Mouse (Mus musculus): ENCODE results near the gene Zfp446.
A peak's percentile ranks its signal among the peaks of the same experiment; 100 is the strongest.

The Zfp446 gene

DNA sequence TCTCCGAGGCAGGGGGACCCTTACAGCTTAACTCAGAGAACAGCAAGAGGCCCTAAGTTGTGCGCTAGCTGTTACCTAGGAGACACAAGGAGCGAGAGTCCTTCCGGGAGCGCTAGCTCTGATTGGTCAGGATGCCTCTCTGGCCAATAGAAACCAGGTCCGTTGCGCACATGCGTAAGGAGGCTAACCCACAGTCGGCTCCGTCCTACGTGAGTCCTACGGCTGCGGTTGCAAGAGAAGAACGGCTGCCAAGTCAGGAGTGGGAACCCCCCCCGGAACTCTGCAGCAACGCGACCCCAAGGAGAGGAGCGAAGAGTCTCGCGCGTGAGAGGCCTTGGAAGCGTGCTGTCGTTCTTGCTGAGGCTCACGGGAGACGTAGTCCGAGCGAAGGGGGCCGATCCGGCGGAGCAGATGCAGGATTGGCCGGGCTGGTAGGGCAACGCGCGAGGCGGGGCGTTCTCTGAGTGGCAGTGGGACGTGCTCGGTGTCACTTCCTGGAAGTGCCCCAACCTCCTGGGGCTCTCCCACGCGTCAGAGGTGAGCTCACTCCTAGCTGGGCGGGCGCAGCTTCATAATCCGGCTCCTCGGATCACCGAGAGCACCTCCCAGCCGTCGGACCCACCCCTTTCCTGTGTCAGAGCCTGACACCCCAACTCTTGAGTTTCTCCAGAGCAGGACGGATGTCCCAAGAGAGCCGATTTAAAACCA, at the start of gene Zfp446:
Gene Zfp446 (plus strand): TSS at position 167 of the 708 bp plus-strand sequence.
- DNase-seq (ENCODE audit: low read depth) = peak; percentile 98

DNA sequence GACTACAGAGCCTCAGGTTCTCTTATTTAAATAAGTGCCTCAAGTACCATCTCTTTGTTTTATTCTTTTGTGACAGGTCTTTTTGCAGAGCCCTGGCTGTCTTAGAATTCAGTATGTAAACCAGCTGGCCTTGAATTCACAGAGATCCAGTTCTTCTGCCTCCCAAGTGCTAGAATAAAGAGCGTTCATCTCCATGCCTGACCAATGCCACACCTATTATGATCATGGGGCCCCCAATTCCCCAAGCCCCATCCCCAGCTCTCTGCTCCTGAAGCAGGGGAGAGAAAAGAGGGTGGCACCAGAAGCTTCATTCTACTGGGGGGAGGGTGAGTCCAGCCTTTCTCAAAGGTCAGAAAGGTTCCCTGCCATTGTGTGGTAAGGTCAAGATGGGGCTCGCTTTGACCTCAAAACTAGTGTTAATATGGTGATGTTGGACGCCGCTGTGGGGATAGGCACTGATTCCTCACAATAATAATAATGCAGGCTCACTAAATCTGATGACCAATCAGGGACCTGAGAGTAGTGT, 44.0 kb upstream of the Zfp446 start:
- no peak for DNase-seq (ENCODE audit: low read depth)

DNA sequence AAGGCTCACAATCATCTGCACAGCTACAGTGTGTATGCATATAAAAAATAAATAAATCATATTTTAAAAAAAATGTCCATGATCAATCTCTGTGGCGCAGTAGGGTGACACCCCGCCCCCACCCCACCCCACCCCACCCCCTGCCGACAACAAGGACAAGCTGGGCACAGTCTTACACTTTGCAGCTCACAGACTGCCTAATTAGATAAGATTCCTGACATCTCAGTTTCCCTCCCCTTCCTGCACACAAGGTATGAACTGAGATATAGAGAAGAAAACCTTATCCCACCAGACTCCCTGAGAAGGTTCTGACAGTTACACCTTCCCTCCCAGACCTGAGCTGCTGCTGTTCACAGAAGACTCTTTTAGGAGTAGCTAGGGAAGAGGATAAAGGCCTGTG, 42.8 kb upstream of the Zfp446 start:
- DNase-seq (ENCODE audit: low read depth) = no peak

GRCm38 (mm10) chr7:12937254-12937803, 40.3 kb upstream of the Zfp446 start:
- DNase-seq (ENCODE audit: low read depth) = peak; percentile 56

DNA sequence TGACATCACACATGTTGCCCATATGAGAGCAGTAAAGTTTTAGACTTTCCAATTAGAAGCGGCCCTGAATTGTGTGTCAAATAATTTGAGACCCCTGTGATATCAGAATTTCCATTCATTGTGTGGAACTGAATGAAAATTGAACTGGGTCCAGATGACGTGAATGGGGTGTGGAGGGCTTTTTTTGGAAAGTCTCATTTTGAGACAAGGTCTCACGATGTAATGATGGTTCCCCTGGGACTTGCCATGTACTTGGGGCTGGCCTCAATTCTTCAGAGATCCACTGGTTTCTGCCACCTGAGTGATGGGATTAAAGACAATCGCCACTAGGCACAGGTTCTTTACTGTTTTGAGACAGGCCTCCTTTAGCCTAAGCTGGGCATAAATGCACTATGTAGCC, 37.0 kb upstream of the Zfp446 start:
- DNase-seq (ENCODE audit: low read depth) = no peak

DNA sequence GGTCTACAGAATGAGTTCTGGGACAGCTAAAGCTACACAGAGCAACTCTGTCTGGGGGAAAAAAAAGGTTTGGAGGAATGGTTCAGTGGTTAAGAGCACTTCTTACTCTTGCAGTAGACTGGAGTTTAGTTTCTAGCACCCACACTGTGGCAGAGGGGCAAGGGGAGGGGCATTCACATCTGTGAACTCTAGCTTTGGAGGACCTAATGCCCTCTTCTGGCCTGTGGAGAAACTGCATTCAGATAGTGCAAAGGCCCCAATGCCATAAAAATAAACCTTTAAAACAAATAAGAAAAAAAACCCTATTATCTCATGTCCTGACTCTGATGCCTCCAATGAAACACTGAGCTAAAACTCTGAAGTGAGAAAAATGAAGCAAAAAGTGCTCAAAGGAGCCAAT, 34.2 kb upstream of the Zfp446 start:
- peak; percentile 67 for DNase-seq (ENCODE audit: low read depth)

GRCm38 (mm10) chr7:12949032-12949871, 28.4 kb upstream of the Zfp446 start:
- DNase-seq (ENCODE audit: low read depth) = peak; percentile 99

GRCm38 (mm10) chr7:12949872-12950229, 27.8 kb upstream of the Zfp446 start:
- DNase-seq (ENCODE audit: low read depth) = no peak

GRCm38 (mm10) chr7:12954896-12955295, 22.8 kb upstream of the Zfp446 start:
- DNase-seq (ENCODE audit: low read depth) = peak; percentile 45

DNA sequence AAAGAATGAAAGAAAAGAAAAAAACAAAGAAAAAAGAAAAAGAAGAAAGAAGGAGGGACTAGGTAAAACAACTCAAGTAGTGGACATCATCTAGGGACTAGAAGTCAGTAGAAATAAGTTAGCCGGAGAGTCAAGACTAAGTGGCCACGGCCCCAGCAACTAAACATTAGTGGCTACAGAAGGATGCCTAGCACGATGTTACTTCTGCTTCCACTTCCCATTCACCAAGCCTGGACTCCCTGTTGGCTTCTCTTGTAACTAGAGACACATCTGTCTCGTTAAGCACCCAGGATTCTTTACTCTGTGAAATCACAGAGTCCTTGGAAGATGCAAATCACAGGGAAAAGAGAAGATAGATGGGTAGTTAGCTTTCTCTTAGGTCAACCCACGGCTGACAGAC, 20.1 kb upstream of the Zfp446 start:
- DNase-seq (ENCODE audit: low read depth) = no peak

DNA sequence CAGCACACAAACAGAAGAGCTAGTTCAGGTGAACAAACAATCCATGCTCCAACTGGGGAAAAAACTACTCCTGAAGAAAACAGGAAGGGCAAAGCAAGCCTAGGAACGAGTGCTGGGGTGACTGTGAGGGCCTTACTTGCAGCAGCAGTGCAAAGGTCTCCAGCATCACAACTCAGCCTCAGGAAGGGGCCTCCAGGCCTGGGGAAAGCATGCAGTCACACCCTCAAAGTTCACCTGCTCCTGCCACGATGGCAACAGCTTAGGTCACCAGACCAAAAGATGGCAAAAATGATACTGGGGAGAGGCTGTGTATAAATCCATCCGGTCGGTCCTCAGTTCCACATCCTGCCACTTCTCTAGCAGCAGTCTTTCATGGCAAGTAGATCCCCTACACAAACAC, 18.7 kb upstream of the Zfp446 start:
- no peak for DNase-seq (ENCODE audit: low read depth)

- DNase-seq (ENCODE audit: low read depth) = no peak
Observed at GRCm38 (mm10) chr7:12959718-12960117, 17.9 kb upstream of the Zfp446 start.

DNA sequence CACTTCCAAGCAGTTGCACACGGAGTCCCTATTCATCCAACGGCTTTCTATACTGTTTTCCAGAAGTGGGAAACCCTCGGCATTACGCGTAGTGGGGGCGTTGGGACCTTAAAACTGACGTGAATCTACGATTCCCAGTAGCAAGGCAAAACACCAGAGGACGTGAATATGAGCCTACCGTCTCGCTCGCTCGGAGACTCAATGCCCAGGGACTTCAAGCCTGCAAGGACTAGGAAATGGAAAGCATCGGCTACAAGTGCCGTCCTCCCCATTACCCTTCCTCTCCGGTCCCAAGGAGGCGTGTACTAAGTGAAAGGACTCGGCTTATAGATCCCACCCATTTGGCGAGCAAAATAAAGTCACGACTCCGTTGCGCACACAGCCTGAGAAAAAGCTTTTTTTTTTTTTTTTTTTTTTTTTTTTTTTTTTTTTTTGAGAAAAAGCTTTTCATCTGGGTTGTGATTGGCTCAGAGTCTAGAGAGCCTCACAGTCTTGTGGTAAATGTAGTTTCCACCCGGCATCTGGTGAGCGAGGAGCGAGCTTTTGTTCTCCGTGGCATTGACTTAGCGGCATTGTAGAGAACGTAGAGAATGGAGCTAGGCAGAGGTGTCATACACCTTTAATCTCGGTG, 16.0 kb upstream of the Zfp446 start:
- peak; percentile 92 for DNase-seq (ENCODE audit: low read depth)

DNA sequence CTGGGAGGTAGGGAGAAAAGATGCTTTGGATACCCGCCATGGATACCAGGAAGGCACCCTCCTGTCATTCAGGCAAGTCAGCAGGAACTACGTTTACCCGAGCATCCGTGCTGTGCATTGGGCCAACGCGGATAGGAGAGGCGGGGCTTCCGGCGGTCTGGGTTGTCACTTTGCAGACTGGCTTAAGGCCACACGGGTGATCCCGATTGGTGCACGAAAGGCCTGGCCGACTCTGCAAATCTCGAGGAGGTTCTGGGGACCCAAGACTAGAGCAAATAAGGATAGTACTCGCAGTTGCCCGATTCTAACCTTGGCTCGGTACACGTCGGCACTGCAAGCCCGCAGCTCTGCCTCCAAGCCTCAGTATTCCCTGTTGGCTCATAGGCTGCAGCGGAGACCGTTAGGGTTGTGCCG, 12.0 kb upstream of the Zfp446 start, which contains the start of gene Zfp324:
Gene Zfp324 (plus strand): TSS at position 161 of the 414 bp plus-strand sequence.
- peak; percentile 94 for DNase-seq (ENCODE audit: low read depth)

DNA sequence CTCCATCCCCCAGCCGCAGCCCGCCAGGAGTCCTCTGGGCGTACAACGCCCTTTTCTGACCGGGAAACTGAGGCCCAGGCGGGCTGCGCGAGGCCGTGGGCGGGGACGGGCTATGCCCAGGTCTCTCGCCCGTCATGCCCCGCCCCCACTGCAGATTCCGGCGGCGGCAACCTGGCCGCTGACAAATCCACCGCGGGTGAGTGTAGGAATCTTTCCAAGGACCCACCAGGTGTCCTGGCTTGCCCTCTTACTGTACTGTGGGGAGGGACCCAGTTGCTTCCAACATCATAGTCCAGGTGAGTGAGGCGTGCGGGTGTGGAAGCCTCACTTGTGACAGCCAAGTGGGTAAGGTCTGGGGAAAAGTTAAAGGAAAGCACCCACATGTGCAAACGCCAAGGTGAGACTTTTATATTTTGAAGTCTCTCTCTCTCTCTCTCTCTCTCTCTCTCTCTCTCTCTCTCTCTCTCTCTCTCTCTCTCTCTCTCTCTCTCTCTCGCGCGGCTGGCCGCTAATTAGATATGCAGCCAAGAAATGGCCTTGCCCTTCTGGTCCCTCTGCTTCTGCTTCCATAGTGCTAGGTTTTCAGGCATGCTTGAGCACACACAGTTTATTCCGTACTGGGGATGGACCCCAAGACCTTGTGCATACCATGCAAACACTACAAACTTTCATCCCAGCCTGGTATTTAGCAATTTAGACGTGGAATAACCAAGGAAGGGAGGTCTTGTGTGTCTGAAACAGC, 11.4 kb upstream of the Zfp446 start:
- peak; percentile 84 for DNase-seq (ENCODE audit: low read depth)

DNA sequence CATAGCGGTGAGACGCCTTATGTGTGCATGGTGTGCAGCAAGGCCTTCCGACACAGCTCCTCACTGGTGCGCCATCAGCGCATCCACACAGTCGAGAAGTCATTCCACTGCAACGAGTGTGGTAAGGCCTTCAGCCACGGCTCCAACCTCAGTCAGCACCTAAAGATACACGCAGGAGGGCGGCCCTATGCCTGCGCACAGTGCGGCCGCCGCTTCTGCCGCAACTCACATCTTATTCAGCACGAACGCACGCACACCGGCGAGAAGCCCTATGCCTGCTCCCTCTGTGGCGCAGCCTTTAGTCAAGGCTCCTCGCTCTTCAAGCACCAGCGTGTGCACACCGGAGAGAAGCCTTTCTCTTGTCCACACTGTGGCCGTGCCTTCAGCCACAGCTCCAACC, 6.7 kb upstream of the Zfp446 start:
- DNase-seq (ENCODE audit: low read depth) = no peak

DNA sequence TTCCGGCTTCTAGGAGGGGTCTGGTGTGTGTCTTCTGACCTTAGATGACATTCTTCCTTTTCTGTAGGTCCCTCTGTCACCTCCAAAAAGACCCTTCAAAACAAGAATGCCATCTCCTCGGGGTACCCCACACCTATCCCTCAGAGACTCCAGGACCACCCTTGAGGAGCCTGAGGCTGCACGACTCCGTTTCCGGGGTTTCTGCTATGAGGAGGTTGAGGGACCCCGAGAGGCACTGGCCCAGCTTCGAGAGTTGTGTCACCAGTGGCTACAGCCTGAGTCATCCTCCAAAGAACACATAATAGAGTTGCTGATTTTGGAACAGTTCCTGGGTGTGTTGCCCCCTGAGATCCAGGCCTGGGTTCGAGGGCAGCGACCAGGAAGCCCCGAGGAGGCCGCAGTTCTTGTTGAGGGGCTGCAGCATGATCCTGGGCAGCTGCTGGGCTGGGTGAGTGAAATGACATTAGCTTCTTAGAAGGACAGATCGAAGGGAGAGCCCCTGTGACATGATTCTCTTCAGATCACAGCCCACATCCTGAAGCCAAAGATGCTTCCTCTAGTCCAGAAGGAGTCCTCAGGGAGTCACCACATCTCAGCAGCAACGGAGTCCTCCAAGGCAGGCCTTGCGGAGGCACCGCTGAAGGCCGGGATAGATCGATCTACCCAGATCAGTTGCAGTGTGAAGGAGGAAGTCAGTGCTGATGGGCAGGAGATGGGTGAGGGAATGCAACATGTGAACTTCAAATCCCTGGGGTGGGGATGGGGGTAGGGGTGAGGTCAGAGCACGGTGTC, 1.5 kb downstream of the Zfp446 start:
- DNase-seq (ENCODE audit: low read depth) = peak; percentile 67

DNA sequence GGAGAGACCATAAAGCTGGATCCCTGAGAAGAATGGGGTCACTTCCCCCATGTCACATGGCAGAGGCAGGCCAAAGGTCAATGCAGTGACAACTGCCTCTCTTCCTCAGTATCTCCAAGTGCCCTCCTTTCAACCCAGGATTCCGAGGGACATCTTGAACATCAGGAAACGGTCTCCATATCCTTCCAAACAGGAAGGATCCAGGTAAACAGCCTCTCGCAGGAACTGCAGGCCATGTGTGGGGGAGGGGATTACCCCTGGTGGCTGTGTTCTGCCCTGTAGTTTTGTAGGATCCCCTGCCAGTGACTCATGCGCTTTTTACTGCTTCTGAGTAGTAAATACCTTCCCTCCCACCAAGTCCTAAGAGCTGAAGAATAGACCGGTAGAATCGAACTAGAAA, 2.1 kb downstream of the Zfp446 start:
- DNase-seq (ENCODE audit: low read depth) = peak; percentile 56

DNA sequence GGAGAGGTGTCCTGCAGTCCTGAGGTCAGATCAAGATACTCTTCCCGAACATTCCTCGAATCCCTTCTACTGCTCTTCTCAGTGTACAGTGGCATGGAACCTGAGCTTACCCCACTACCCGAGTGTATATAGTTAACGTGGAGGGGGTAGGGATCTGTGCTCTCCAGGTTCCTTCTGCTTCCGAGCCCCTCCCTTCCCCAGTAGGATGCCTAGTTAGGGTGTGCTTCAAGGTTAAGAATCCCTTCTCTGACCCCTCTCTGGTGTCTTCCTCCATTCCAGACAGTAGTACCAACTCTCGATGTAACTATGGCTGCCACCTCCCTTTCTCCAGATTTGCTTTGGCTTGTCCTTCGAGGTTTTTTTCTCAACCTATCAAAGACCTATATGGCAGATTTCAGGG, 2.6 kb downstream of the Zfp446 start:
- no peak for DNase-seq (ENCODE audit: low read depth)

DNA sequence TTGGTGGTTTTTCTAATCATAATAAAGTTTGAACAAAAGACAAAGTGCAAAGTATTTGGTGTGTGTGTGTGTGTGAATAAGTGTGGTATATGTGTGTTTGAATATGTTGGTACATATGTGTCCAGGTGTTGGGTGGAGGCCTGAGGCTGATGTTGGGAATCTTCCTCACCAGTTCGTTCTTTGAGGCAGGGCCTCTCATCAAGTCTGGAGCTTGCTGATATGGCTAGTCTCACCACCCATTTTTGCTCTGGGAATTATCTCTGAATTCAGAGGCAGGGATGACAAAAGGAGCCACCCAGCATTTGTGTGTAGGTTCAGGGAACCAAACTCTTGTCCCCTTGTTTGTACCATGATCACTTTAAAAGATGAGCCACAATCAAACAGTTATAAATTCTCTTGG, 8.1 kb downstream of the Zfp446 start:
- DNase-seq (ENCODE audit: low read depth) = no peak

DNA sequence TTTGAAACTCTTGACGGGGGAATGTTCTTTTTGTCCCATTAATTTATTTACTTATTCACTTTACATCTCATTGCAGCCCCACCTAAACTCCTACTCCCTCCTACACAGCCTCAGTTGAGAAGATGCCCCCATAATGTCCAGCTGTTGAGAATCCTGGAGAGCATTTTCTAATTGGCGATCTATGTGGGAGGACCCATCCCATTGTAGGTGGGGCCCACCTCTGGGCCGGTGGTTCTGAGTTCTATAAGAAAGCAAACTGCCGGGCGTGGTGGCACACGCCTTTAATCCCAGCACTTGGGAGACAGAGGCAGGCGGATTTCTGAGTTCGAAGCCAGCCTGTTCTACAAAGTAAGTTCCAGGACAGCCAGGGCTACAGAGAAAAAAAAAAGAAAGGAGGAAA, 9.3 kb downstream of the Zfp446 start:
- no peak for DNase-seq (ENCODE audit: low read depth)

All from induced T-regulatory cell, adult 2 months (primary cell).